10 mouse cellular contexts compared by ENCODE assay signal in the genomic region with DNA sequence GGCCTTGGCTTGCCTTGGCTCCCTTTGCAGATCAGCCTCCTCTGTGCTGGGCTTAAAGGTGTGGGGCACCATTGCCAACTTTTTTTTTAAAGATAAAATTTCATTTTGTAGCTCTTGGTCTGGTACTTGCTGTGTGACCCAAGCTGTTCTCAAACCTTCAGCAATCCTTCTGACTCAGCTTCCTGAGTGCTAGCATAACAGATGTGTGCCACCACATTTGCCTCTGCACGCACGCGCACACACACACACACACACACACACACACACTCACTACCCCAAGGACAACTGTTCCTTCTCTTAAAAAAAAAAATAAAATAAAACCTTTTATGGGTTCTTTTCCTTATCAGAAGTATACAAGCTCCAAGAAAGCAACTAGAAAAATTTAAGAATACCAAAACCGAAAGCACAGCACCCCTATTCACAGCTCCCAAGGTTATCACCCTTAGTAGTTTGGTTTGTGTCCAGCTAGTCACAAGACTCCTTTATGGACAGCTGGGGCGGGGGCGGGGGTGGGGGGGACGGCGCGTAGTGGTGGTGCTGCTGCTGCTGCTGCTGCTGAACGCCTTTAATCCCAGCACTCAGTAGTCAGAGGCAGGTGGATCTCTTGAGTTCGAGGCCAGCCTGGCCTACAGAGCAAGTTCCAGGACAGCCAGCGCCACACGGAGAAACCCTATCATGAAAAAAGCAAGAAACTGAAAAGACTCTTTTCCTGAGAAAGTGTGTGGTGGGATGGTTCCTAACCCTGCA.
A peak's percentile ranks its signal among the peaks of the same experiment; 100 is the strongest.
DNase-seq lines count a peak whose midpoint lies in the region; ATAC-seq and TF ChIP-seq lines count a peak whose summit lies in the region.
"Had no signal": no experiment of that assay in that cellular context is flagged by ENCODE, and none has a peak within 500 bp of the region (broad histone marks: within the 10 kb centered on the region; RNA-seq: fewer than 3 reads in every experiment).

No protein-coding gene starts in this region.

- no peaks in the 10 kb centered on the region for H3K79me2 ChIP-seq in CH12.LX (replicated peaks; ENCODE audit: control insufficient read depth, extremely low read depth, insufficient read depth, poor library complexity, severe bottlenecking)

- peak; percentile 63; the same call in 1 of the 2 replicates for TF ChIP-seq EP300 in CH12.LX (IDR thresholded peaks at IDR 0.05; ENCODE audit: low read length)
- no peak for TF ChIP-seq EP300 in liver, postnatal 0 days (IDR thresholded peaks at IDR 0.05; ENCODE audit: low read depth)

- H3K27ac ChIP-seq in midbrain, embryonic 11.5 days (ENCODE audit: low read depth, low read length), result no peak overlapping the region; the same call in 1 of the 2 replicates
- H3K27ac ChIP-seq in midbrain, postnatal 0 days (ENCODE audit: low read depth, low read length), result no peak overlapping the region
- H3K27ac ChIP-seq in CH12.LX (ENCODE audit: insufficient read depth, low read depth), result peak overlapping the region; percentile 90
- peak overlapping the region; percentile 66 for H3K27ac ChIP-seq in embryonic facial prominence, embryonic 10.5 days (replicated peaks)
- peak overlapping the region; percentile 81 for H3K27ac ChIP-seq in liver, postnatal 0 days (ENCODE audit: low read depth)
- H3K27ac ChIP-seq: layer of hippocampus, adult 2 months; midbrain, embryonic 15.5 days had no signal

- TF ChIP-seq POLR2A in CH12.LX (IDR thresholded peaks at IDR 0.05; ENCODE audit: low read depth, low read length), result no peak

- H3K27me3 ChIP-seq in midbrain, embryonic 11.5 days (ENCODE audit: control insufficient read depth, insufficient read depth, low read length), result no peaks in the 10 kb centered on the region
- no peaks in the 10 kb centered on the region for H3K27me3 ChIP-seq in midbrain, postnatal 0 days (ENCODE audit: insufficient read depth, low read length)
- H3K27me3 ChIP-seq in CH12.LX (replicated peaks), result no peaks in the 10 kb centered on the region
- no peaks in the 10 kb centered on the region for H3K27me3 ChIP-seq in embryonic facial prominence, embryonic 10.5 days (replicated peaks; ENCODE audit: low read depth, poor library complexity, severe bottlenecking)
- no peaks in the 10 kb centered on the region for H3K27me3 ChIP-seq in liver, postnatal 0 days (ENCODE audit: insufficient read depth, low read length)
- H3K27me3 ChIP-seq: midbrain, embryonic 15.5 days had no signal

- ATAC-seq in midbrain, embryonic 11.5 days (ENCODE audit: low FRiP score), result no peak
- no peak for ATAC-seq in midbrain, postnatal 0 days (ENCODE audit: low FRiP score)
- ATAC-seq in liver, postnatal 0 days, result no peak
- ATAC-seq: midbrain, embryonic 15.5 days had no signal

- peak; percentile 57 for DNase-seq in midbrain, embryonic 11.5 days (ENCODE audit: low spot score, missing footprints)
- DNase-seq in midbrain, postnatal 0 days (ENCODE audit: low spot score), result no peak
- DNase-seq in CH12.LX (ENCODE audit: extremely low read depth), result peak; percentile 54
- no peak for DNase-seq in embryonic facial prominence, embryonic 10.5 days (ENCODE audit: low spot score)
- no peak for DNase-seq in liver, postnatal 0 days
- DNase-seq in kidney, adult 8-10 months, result no peak
- no peak for DNase-seq in cerebellum, adult 18-20 months

- H3K4me1 ChIP-seq in midbrain, embryonic 11.5 days (ENCODE audit: control insufficient read depth, insufficient read depth, low read length), result no peaks in the 10 kb centered on the region; the same call in 1 of the 2 replicates
- H3K4me1 ChIP-seq in midbrain, postnatal 0 days (ENCODE audit: insufficient read depth, low read length), result no peaks in the 10 kb centered on the region
- peaks cover 15 to 50% of the 10 kb centered on the region in 2 experiments for H3K4me1 ChIP-seq in CH12.LX (ENCODE audit: control insufficient read depth in 1 of 2, insufficient read depth in 2 of 2)
- peaks cover 40% of the 10 kb centered on the region for H3K4me1 ChIP-seq in embryonic facial prominence, embryonic 10.5 days
- peaks cover 18% of the 10 kb centered on the region for H3K4me1 ChIP-seq in liver, postnatal 0 days (ENCODE audit: insufficient read depth)

- TF ChIP-seq RAD21 in CH12.LX (IDR thresholded peaks at IDR 0.05; ENCODE audit: low read depth, low read length), result no peak

- in situ Hi-C loops in CH12.LX (cut with MboI; ENCODE audit: low pct_ligation_motif_present, low pct_unique_long_range_greater_than_20kb, low sequenced_read_pairs), result no loop called here

- dilution Hi-C loops in CH12.LX (cut with MboI; ENCODE audit: extremely low pct_ligation_motif_present, extremely low pct_unique_long_range_greater_than_20kb, low sequenced_read_pairs), result no loop called here

- H3K9me3 ChIP-seq in midbrain, embryonic 11.5 days (ENCODE audit: control insufficient read depth, low read length), result no peaks in the 10 kb centered on the region
- no peaks in the 10 kb centered on the region for H3K9me3 ChIP-seq in midbrain, postnatal 0 days (ENCODE audit: low read length)
- peaks cover 9% of the 10 kb centered on the region for H3K9me3 ChIP-seq in CH12.LX (replicated peaks; ENCODE audit: low read length)
- H3K9me3 ChIP-seq in embryonic facial prominence, embryonic 10.5 days, result no peaks in the 10 kb centered on the region
- no peaks in the 10 kb centered on the region for H3K9me3 ChIP-seq in liver, postnatal 0 days (ENCODE audit: low read length)
- H3K9me3 ChIP-seq: midbrain, embryonic 15.5 days had no signal

- no peak overlapping the region for H3K4me3 ChIP-seq in midbrain, embryonic 11.5 days (ENCODE audit: low read depth, low read length)
- H3K4me3 ChIP-seq in midbrain, postnatal 0 days (ENCODE audit: low read depth, low read length), result no peak overlapping the region
- H3K4me3 ChIP-seq in CH12.LX (replicated peaks in 1 of 3; ENCODE audit: low read depth in 2 of 3, low read length in 2 of 3, poor library complexity in 1 of 3), result no peak overlapping the region
- H3K4me3 ChIP-seq in embryonic facial prominence, embryonic 10.5 days, result no peak overlapping the region
- no peak overlapping the region for H3K4me3 ChIP-seq in liver, postnatal 0 days (ENCODE audit: low read depth, low read length)
- H3K4me3 ChIP-seq: layer of hippocampus, adult 2 months; midbrain, embryonic 15.5 days had no signal

- TF ChIP-seq CTCF in midbrain, postnatal 0 days (IDR thresholded peaks at IDR 0.05), result no peak
- no peak for TF ChIP-seq CTCF in CH12.LX (conservative IDR thresholded peaks at IDR 0.05 in 1 of 2, IDR thresholded peaks at IDR 0.05 in 1 of 2; ENCODE audit: low read depth in 2 of 2, low read length in 2 of 2)
- TF ChIP-seq CTCF in liver, postnatal 0 days (IDR thresholded peaks at IDR 0.05; ENCODE audit: low read depth), result no peak

- H3K9ac ChIP-seq in midbrain, embryonic 11.5 days (ENCODE audit: low read length), result no peak overlapping the region
- H3K9ac ChIP-seq in midbrain, postnatal 0 days (replicated peaks; ENCODE audit: low read length, poor library complexity, severe bottlenecking), result no peak overlapping the region
- peak overlapping the region; percentile 37 for H3K9ac ChIP-seq in CH12.LX (ENCODE audit: insufficient read depth, low read depth)
- H3K9ac ChIP-seq in liver, postnatal 0 days (replicated peaks), result no peak overlapping the region
- H3K9ac ChIP-seq: midbrain, embryonic 15.5 days had no signal

- no peaks in the 10 kb centered on the region; the same call in 1 of the 2 replicates for H3K36me3 ChIP-seq in midbrain, embryonic 11.5 days (ENCODE audit: control insufficient read depth, insufficient read depth, low read length)
- H3K36me3 ChIP-seq in midbrain, postnatal 0 days (ENCODE audit: insufficient read depth, low read length), result no peaks in the 10 kb centered on the region
- peaks cover 11 to 37% of the 10 kb centered on the region in 2 experiments for H3K36me3 ChIP-seq in CH12.LX (replicated peaks in 1 of 2; ENCODE audit: control insufficient read depth in 1 of 2, insufficient read depth in 1 of 2, low read length in 1 of 2)
- H3K36me3 ChIP-seq in embryonic facial prominence, embryonic 10.5 days (replicated peaks), result peaks cover 27% of the 10 kb centered on the region
- peaks cover 22% of the 10 kb centered on the region for H3K36me3 ChIP-seq in liver, postnatal 0 days (replicated peaks; ENCODE audit: insufficient read depth, low read length)

- H3K4me2 ChIP-seq in midbrain, embryonic 11.5 days, result no peak overlapping the region
- H3K4me2 ChIP-seq in midbrain, postnatal 0 days (ENCODE audit: low read depth, low read length, poor library complexity, severe bottlenecking), result no peak overlapping the region
- peak overlapping the region; percentile 90 for H3K4me2 ChIP-seq in CH12.LX (ENCODE audit: insufficient read depth, low read depth, poor library complexity, severe bottlenecking)
- peak overlapping the region; percentile 14 for H3K4me2 ChIP-seq in liver, postnatal 0 days (ENCODE audit: low read depth, low read length)
- H3K4me2 ChIP-seq: heart, embryonic 11.5 days; midbrain, embryonic 15.5 days had no signal

- WGBS in midbrain, embryonic 11.5 days, result 84% methylated on average over 13 of the region's 13 CpGs
- WGBS in midbrain, postnatal 0 days, result 88% methylated on average over 13 of the region's 13 CpGs
- WGBS in embryonic facial prominence, embryonic 10.5 days, result 84% methylated on average over 13 of the region's 13 CpGs
- WGBS in liver, postnatal 0 days (ENCODE audit: insufficient replicate concordance), result 44% methylated on average over 13 of the region's 13 CpGs

TF ChIP-seq in CH12.LX, 34 proteins besides CTCF, POLR2A, EP300 and RAD21 (continues in another document):
- TF ChIP-seq ZMIZ1 (IDR thresholded peaks at IDR 0.05; ENCODE audit: low read depth, low read length) (no peak), MEF2A (IDR thresholded peaks at IDR 0.05; ENCODE audit: borderline replicate concordance, low read depth, low read length) (peak; percentile 47; the same call in 1 of the 2 replicates), MAX (IDR thresholded peaks at IDR 0.05; ENCODE audit: low read length) (peak; percentile 63; the same call in 1 of the 2 replicates), IRF4 (IDR thresholded peaks at IDR 0.05; ENCODE audit: low read depth, low read length) (peak; percentile 24), KAT2A (IDR thresholded peaks at IDR 0.05; ENCODE audit: insufficient replicate concordance, low read length) (no peak), ZKSCAN1 (IDR thresholded peaks at IDR 0.05; ENCODE audit: borderline replicate concordance, low read depth, low read length) (no peak), CHD2 (IDR thresholded peaks at IDR 0.05; ENCODE audit: low read length) (0 out of 2 replicates have a peak, but pooled peaks have one; percentile 11), RCOR1 (conservative IDR thresholded peaks at IDR 0.05; ENCODE audit: low read depth, low read length) (peak; percentile 55; the same call in 1 of the 2 replicates), NELFE (IDR thresholded peaks at IDR 0.05; ENCODE audit: low read depth, low read length) (no peak), TCF12 (IDR thresholded peaks at IDR 0.05; ENCODE audit: low read depth, low read length) (0 out of 2 replicates have a peak, but pooled peaks have one; percentile 51), USF2 (conservative IDR thresholded peaks at IDR 0.05; ENCODE audit: low read depth, low read length) (no peak), NRF1 (IDR thresholded peaks at IDR 0.05; ENCODE audit: low read depth, low read length) (peak; percentile 66), MAFK (IDR thresholded peaks at IDR 0.05; ENCODE audit: insufficient replicate concordance, low read length) (0 out of 2 replicates have a peak, but pooled peaks have one; percentile 31)

Comparison
In these comparisons a context has a peak if more than half of its experiments do, and no peak if none do; other contexts are left out.
1. DNase-seq: peak in midbrain, embryonic 11.5 days (single experiment) and CH12.LX (single experiment); none in midbrain, postnatal 0 days (single experiment), embryonic facial prominence, embryonic 10.5 days (single experiment), liver, postnatal 0 days (single experiment), kidney, adult 8-10 months (0 of 2) and cerebellum, adult 18-20 months (0 of 2).
2. H3K27ac ChIP-seq: peak in CH12.LX (single experiment), embryonic facial prominence, embryonic 10.5 days (single experiment) and liver, postnatal 0 days (single experiment); none in midbrain, embryonic 11.5 days (single experiment) and midbrain, postnatal 0 days (single experiment).
3. H3K4me2 ChIP-seq: peak in CH12.LX (single experiment) and liver, postnatal 0 days (single experiment); none in midbrain, embryonic 11.5 days (single experiment) and midbrain, postnatal 0 days (single experiment).